Mouse (Mus musculus) layer of hippocampus, postnatal 14 days (tissue): ENCODE measurements around the gene Lmod1. TPM values are rescaled to one million over a fixed set of nuclear protein-coding genes. Genes with fewer than 3 reads are reported as not detected.

Experiments used
- DNase-seq, 2 experiments: peaks; one replicate each; pipeline ENCODE4 v3.0.0; 2021 to 2022; ENCODE audit warnings: low spot score in 2 of 2, mixed read lengths in 1 of 2
- long read RNA-seq, 2 experiments: library from polyadenylated mRNA; stranded (forward); transcript quantifications; one replicate each; pipeline ENCODE4 v2.0.0; 2021
- total RNA-seq, 2 experiments: library from RNA; stranded (reverse); gene quantifications; 2 replicates each; pipeline ENCODE4 v1.2.3; 2021

Gene Lmod1
- under 1 TPM; 0.50 to 0.53 TPM for total RNA-seq
- long read RNA-seq, experiment 1, partial matches to known transcripts, result 1 of 1 reads
- long read RNA-seq, experiment 1, other reads (novel, unspliced or antisense), result 0 of 1 reads
- long read RNA-seq, experiment 2, partial matches to known transcripts, result 0 of 2 reads
- long read RNA-seq, experiment 2, other reads (novel, unspliced or antisense), result 1 of 2 reads

DNA sequence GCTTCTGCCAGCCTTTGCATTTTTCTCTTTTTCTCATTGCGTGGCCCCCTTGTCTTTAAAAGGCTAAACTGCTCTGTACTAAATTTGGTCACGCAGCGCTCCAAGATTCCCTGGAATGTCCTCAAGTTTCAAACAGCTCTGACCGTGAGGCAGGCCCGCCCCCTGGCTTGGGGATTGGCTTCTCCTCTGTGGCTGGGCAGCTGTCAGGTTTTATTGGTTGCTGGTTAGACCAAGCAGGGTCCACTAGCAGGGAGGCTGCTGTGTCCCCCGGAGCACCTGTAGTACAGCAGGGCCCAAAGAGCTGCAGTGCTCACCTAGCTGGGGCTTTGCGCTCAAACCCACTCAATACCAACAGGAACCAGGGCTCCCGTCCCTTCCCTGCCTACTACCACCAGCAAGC lies at the start of gene Lmod1:
Gene Lmod1, plus strand, starts transcription at position 237 of the 400 bp plus-strand sequence.
- no peak for DNase-seq

- peak; percentile 47 to 78 for DNase-seq
Observed at GRCm38 (mm10) chr1:135280646-135281045, 44.0 kb upstream of the Lmod1 start.

GRCm38 (mm10) chr1:135281841-135282240 lies 42.8 kb upstream of the Lmod1 start:
- DNase-seq, result no peak

DNA sequence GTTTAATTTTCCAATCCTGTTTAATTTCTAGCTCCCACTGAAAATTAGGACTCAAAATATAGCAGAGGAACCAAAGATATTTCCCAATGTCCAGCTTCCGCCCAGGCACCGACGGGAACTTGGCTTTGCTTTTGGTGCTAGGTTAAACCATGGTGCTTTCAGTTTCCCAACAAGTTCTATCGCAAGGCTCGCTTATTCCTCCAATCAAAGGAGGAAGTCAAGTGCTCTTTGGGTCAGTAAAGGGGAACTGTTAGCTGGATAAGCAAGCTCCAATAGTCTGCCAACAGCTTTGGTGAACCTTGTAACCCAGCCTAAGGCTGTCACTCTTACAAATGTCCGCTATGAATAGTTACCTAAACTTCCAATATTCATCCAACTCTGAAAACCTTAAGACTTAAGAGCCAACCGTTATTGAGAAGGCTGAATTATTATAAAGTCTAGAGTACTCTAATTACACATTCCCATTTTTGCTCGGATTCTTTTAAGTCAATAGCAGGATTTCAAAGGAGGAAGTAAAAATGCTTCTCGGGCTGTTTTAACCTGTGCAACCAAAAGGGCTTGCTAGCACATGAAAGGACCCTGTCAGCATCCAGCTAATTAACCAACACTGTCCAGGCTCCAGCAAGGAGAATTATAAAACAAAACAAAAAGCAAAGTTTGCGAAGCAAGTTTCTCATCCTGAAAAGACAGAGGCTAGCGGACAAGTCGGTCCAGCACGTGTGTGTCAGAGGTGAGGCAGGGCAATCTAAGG lies 41.9 kb upstream of the Lmod1 start:
- peak in 1 of 2 experiments; percentile 14 for DNase-seq

GRCm38 (mm10) chr1:135283287-135283825 lies 41.3 kb upstream of the Lmod1 start:
- DNase-seq, result no peak

GRCm38 (mm10) chr1:135283826-135284291 lies 40.7 kb upstream of the Lmod1 start, which contains the start of gene Rnpep:
Gene Rnpep, minus strand, starts transcription at chr1:135284084.
- DNase-seq, result peak; percentile 57 to 78

- no peak for DNase-seq
Observed at GRCm38 (mm10) chr1:135286311-135286710, 38.3 kb upstream of the Lmod1 start.

DNA sequence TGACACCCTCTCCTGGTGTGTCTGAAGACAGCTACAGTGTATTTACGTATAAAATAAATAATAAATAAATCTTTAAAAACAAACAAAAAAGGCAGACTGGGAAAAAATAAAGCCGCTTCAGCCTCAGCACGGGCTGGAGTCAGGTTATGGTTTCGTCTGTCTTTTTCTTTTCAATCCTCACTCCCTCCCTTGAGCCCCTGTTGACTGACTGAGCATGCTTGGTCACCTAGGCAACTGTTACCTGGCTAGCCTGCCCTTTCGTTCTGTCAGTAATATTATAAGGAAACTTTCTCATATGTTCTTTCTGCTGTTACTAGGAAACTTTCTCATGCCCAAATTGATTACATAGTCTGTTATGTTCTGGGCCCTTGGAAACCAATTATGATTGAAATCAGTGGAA lies 33.7 kb upstream of the Lmod1 start:
- DNase-seq, result peak in 1 of 2 experiments; percentile 31

GRCm38 (mm10) chr1:135311356-135311755 lies 13.3 kb upstream of the Lmod1 start:
- no peak for DNase-seq

DNA sequence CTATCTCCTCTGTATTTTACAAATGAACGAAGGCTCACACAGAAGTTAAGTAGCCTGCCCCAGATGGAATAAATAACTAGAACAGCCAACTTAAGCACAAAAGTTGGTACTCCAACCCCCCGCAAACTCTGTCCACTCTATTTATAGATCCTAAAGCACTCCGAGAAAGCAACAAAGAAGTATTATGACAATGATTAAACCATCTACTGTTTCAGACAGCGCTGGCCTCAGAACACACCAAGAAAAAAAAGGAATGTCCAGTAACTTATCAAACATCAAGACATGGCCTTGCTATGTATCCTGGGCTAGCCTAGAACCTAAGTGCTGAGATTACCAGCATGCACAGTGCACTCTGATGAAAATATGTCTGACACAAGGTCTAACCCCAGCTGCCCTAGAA lies 12.4 kb upstream of the Lmod1 start:
- no peak for DNase-seq

- peak; percentile 92 to 96 for DNase-seq
Observed at GRCm38 (mm10) chr1:135313284-135314031, 11.1 kb upstream of the Lmod1 start, which contains the start of gene Timm17a. Gene Timm17a, minus strand, starts transcription at chr1:135313778.

DNA sequence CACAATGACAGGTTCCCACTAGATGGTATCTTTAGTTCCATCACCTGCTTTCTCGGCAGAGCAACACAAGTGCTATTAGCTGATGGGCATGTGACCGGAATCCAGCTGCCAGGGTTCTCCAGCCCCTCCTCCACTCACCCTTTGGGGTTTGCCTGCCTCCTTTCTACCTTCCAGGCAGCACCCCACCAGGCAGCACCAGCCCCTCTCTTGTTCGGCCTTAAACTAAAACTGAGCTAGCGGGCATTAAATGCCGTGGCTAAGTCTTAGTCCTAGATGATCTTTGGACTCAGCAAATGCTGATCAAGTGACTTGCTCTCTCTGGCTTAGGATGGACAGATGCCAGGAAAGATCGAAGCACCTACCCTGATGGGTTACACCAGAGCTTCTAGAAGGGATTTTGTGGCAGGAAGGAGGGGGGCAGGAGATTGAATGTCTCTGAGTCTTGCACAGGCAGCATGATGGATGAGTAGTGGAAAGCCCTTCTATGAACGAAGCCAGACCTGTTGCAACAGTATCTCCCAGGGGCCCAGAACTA lies 1.2 kb upstream of the Lmod1 start:
- no peak for DNase-seq

- DNase-seq, result no peak
Observed at GRCm38 (mm10) chr1:135325934-135326333, 1.3 kb downstream of the Lmod1 start.

DNA sequence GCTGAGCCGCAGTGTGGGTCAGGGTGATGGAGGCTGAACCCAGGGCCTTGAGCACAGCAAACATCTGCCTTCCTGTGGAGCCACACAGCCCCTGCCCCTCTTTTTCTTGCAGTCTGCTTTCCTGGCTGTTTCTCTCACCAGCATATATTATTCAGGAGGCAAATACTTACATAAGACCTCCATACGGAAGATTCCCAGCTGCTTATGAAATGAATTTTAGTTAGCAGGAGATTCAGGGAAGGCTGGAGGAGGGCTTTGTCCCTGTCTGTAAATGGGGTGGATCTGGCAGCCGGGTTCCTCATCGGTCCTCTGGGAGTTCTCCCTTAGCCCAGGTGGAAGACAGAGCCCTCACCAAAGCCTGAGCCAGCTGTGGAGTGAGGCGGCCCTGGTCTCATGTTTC lies 3.8 kb downstream of the Lmod1 start:
- no peak for DNase-seq

DNA sequence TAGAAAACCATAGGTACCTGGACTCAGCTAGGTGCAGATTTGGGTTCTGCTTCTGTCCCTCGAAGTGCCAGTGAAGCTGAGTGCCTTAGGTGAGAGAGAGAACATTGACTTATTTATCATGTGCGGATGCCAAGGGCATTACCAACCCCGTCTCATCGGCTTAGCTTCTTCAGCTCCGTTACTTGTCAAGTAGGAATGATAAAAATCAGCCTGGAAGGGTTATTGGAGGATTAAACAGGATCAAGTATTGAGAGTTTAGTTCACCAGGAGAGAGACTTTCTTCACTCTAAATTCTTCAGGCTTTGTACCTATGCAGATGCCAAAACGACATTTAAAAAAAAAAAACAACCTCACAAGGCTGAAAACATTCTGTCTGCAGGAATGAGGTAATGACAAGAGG lies 6.0 kb downstream of the Lmod1 start:
- DNase-seq, result no peak

- DNase-seq, result no peak
Observed at GRCm38 (mm10) chr1:135341947-135342346, 17.3 kb downstream of the Lmod1 start.

- no peak for DNase-seq
Observed at GRCm38 (mm10) chr1:135344026-135344425, 19.4 kb downstream of the Lmod1 start.

DNA sequence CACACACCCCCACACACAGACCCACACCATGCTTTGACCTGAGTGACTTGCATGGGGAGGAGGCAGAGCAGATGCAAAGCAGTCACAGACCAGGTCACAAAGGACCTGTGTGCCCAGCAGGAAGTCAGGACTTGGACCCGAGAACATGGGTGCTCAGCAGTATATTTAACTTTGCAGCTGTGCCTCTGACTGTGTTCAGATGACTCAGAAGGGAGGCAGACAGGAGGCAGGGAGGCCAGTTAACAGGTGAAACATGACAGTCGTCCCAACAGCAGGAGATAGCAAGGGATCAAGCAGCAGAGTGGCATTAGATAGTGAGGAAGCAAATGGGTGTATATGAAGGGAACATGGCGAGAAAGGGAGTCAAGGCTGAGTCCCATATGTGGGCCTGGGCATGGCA lies 22.3 kb downstream of the Lmod1 start:
- no peak for DNase-seq

DNA sequence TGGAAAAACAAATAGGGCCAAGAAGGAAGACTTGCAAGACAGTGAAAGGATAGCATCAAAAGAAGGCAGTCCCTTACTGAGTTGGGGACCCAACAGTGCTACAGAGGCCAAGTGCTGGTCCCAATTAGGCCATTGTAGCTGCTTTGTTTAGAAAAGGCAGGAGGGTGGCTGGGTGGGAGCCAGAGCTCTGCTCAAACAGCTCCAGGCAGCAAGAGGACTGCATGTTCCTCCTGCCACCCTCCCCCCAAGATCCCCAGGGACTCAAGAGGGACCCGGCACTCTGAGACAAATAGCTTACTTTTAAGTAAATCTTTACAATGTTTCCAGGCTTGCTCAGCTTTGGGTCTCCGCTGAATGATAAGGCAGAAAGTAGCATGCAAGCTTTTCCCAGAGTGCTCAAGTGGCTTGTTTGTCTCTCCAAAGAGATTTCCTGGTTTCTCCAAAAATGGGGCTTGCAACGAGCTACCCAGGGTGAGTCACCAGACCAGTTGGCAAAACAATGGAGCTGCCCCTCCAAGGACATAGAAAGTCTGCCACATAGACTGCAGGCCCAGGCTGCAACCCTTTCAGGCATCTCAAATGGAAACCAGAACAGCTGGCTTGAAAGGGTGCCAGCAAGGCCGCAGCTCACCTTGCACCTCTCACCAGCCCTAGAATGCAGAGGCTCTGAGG lies 23.0 kb downstream of the Lmod1 start:
- DNase-seq, result peak in 1 of 2 experiments; percentile 78

GRCm38 (mm10) chr1:135351953-135352352 lies 27.3 kb downstream of the Lmod1 start:
- DNase-seq, result no peak

DNA sequence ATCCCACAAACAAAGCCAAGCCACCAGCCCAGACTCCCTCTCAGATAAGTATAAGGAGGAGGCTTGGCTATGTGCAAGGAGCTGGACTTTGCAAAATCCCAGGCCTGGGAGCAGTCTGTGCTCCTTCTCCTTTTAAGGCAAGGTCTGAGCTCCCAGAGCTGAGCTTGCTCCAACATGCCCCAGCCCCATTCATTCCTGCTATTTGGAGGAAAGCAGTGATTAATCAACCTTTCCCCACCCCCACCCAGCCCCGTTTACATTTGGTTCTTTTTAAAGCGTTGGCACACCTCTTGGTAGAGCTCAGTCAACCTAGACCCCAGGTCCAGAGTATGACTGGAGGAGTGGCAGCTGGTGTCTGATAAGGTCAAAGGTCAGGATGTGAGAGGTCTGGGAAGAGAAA lies 34.5 kb downstream of the Lmod1 start:
- no peak for DNase-seq
